Comparison of ENCODE assay signal across 29 mouse cellular contexts in the genomic region with DNA sequence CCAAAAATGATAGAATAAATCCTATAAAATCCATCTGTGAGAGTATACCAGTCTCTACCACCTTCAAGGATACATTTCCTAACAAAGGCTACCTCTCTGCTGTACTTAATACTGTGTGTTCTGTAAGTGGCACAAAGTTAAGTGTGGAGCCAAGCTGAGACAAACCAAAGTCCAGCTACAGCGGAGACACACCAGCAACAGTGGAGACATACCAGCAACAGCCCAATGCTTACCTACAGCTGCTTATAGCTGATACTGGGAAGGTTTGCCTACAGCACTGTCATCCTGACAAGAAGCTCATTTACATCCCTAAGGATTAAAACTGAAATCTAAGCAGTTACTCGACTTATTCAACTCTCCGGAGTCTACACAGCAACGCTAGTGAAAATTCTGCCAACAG. TPM values are rescaled to one million over a fixed set of nuclear protein-coding genes. Genes with fewer than 3 reads are reported as not detected.
DNase-seq lines count a peak whose midpoint lies in the region; ATAC-seq and TF ChIP-seq lines count a peak whose summit lies in the region.
"Had no signal": no experiment of that assay in that cellular context is flagged by ENCODE, and none has a peak within 500 bp of the region (broad histone marks: within the 10 kb centered on the region; RNA-seq: fewer than 3 reads in every experiment).

No protein-coding gene starts in this region.

- peaks cover 4% of the 10 kb centered on the region; the same call in 1 of the 2 replicates for H3K4me1 ChIP-seq in heart, embryonic 11.5 days (ENCODE audit: control insufficient read depth, insufficient read depth, low read length)
- H3K4me1 ChIP-seq in kidney, embryonic 15.5 days, result peaks cover 32% of the 10 kb centered on the region
- peaks cover 4% of the 10 kb centered on the region; the same call in 1 of the 2 replicates for H3K4me1 ChIP-seq in stomach, embryonic 16.5 days (ENCODE audit: control insufficient read depth, insufficient read depth, low read length)
- H3K4me1 ChIP-seq in stomach, postnatal 0 days (replicated peaks; ENCODE audit: control insufficient read depth, insufficient read depth), result no peaks in the 10 kb centered on the region
- H3K4me1 ChIP-seq: hindbrain, embryonic 12.5 days; neural tube, embryonic 15.5 days had no signal

- peaks cover 4% of the 10 kb centered on the region; the same call in 1 of the 2 replicates for H3K36me3 ChIP-seq in heart, embryonic 11.5 days (ENCODE audit: control insufficient read depth, insufficient read depth, low read length)
- H3K36me3 ChIP-seq in kidney, embryonic 15.5 days, result peaks cover 64% of the 10 kb centered on the region
- peaks cover 8% of the 10 kb centered on the region for H3K36me3 ChIP-seq in stomach, embryonic 16.5 days (ENCODE audit: control insufficient read depth, insufficient read depth, low read length)
- peaks cover 5% of the 10 kb centered on the region; the same call in 1 of the 2 replicates for H3K36me3 ChIP-seq in stomach, postnatal 0 days (ENCODE audit: control insufficient read depth, insufficient read depth, low read length)

- intact Hi-C loops in heart, postnatal 36 days (cut with DNase I), result loop anchor here (10.0 kb wide), 1 partner anchor 487 kb away; no protein-coding TSS in a partner anchor

- no peak for TF ChIP-seq EP300 in stomach, postnatal 0 days (optimal IDR thresholded peaks at IDR 0.05)

- no peak for DNase-seq in heart, postnatal 36 days
- no peak for DNase-seq in kidney, postnatal 4 days
- no peak for DNase-seq in stomach, postnatal 0 days (ENCODE audit: low spot score)
- no peak for DNase-seq in layer of hippocampus, adult 9-11 months
- DNase-seq: adrenal gland, adult 2 months; adrenal gland, postnatal 36 days; B cell, adult 2 months; cerebellum, adult 8-10 months; cerebellum, postnatal 25 days; kidney, postnatal 36 days; layer of hippocampus, postnatal 36 days; left cerebral cortex, postnatal 4 days; liver; lung, postnatal 4 days; midbrain, embryonic 14.5 days; retina, postnatal 1 day; right cerebral cortex, postnatal 14 days; thymus, postnatal 14 days had no signal

- peak overlapping the region; percentile 5; the same call in 1 of the 2 replicates for H3K27ac ChIP-seq in heart, embryonic 11.5 days (ENCODE audit: low read depth, low read length)
- 0 out of 2 replicates have a peak overlapping the region, but pooled peaks have one; percentile 15 for H3K27ac ChIP-seq in kidney, embryonic 15.5 days
- peak overlapping the region; percentile 62; the same call in 1 of the 2 replicates for H3K27ac ChIP-seq in stomach, embryonic 16.5 days (ENCODE audit: low read length)
- no peak overlapping the region for H3K27ac ChIP-seq in stomach, postnatal 0 days (replicated peaks)
- H3K27ac ChIP-seq: forebrain, embryonic 15.5 days; heart, embryonic 10.5 days; hindbrain, embryonic 12.5 days; hindbrain, postnatal 0 days; neural tube, embryonic 15.5 days had no signal

- no peaks in the 10 kb centered on the region for H3K9me3 ChIP-seq in heart, embryonic 11.5 days (replicated peaks; ENCODE audit: control insufficient read depth, low read length)
- H3K9me3 ChIP-seq in kidney, embryonic 15.5 days (replicated peaks), result no peaks in the 10 kb centered on the region
- no peaks in the 10 kb centered on the region for H3K9me3 ChIP-seq in stomach, embryonic 16.5 days (replicated peaks; ENCODE audit: control insufficient read depth, low read length)
- no peaks in the 10 kb centered on the region for H3K9me3 ChIP-seq in stomach, postnatal 0 days (ENCODE audit: control insufficient read depth, low read length)
- H3K9me3 ChIP-seq: forebrain, embryonic 15.5 days; heart, embryonic 10.5 days; hindbrain, embryonic 12.5 days; megakaryocyte, embryonic 14.5 days; neural tube, embryonic 15.5 days had no signal

- ATAC-seq in heart, embryonic 11.5 days (replicated peaks; ENCODE audit: insufficient number of reproducible peaks, low FRiP score, low TSS enrichment), result no peak
- ATAC-seq in kidney, embryonic 15.5 days (replicated peaks; ENCODE audit: low FRiP score), result no peak
- no peak for ATAC-seq in stomach, embryonic 16.5 days (ENCODE audit: insufficient read depth, low FRiP score)
- no peak for ATAC-seq in stomach, postnatal 0 days (ENCODE audit: low FRiP score, low TSS enrichment)
- ATAC-seq: activated CD4-positive, CD25-positive, alpha-beta regulatory T cell, adult 4 months; forebrain, embryonic 15.5 days; hindbrain, postnatal 0 days; intestine, postnatal 0 days had no signal

- no peak overlapping the region for H3K4me2 ChIP-seq in heart, embryonic 11.5 days
- H3K4me2 ChIP-seq in kidney, embryonic 15.5 days, result no peak overlapping the region
- H3K4me2 ChIP-seq in stomach, embryonic 16.5 days (ENCODE audit: low read depth, low read length), result no peak overlapping the region
- no peak overlapping the region for H3K4me2 ChIP-seq in stomach, postnatal 0 days (replicated peaks; ENCODE audit: low read depth)
- H3K4me2 ChIP-seq: forebrain, embryonic 15.5 days; hindbrain, embryonic 12.5 days; neural tube, embryonic 15.5 days had no signal

- H3K4me3 ChIP-seq in heart, embryonic 11.5 days (ENCODE audit: low read depth, low read length), result no peak overlapping the region
- no peak overlapping the region for H3K4me3 ChIP-seq in kidney, embryonic 15.5 days (replicated peaks)
- no peak overlapping the region for H3K4me3 ChIP-seq in stomach, embryonic 16.5 days (replicated peaks; ENCODE audit: low read length)
- no peak overlapping the region for H3K4me3 ChIP-seq in stomach, postnatal 0 days (ENCODE audit: low read depth, low read length)
- H3K4me3 ChIP-seq: forebrain, embryonic 15.5 days; heart, embryonic 10.5 days; hindbrain, embryonic 12.5 days; megakaryocyte, embryonic 14.5 days; neural tube, embryonic 15.5 days had no signal

- H3K9ac ChIP-seq in heart, embryonic 11.5 days (ENCODE audit: low read depth, low read length), result no peak overlapping the region
- no peak overlapping the region for H3K9ac ChIP-seq in kidney, embryonic 15.5 days
- no peak overlapping the region for H3K9ac ChIP-seq in stomach, embryonic 16.5 days (ENCODE audit: low read length)
- H3K9ac ChIP-seq in stomach, postnatal 0 days (ENCODE audit: low read length), result no peak overlapping the region
- H3K9ac ChIP-seq: forebrain, embryonic 15.5 days; hindbrain, embryonic 12.5 days; neural tube, embryonic 15.5 days had no signal

- H3K27me3 ChIP-seq in heart, embryonic 11.5 days (ENCODE audit: control insufficient read depth, insufficient read depth, low read length), result no peaks in the 10 kb centered on the region
- no peaks in the 10 kb centered on the region for H3K27me3 ChIP-seq in kidney, embryonic 15.5 days
- H3K27me3 ChIP-seq in stomach, embryonic 16.5 days (ENCODE audit: control insufficient read depth, insufficient read depth, low read length), result no peaks in the 10 kb centered on the region
- H3K27me3 ChIP-seq in stomach, postnatal 0 days (ENCODE audit: control insufficient read depth, insufficient read depth, low read length), result no peaks in the 10 kb centered on the region
- H3K27me3 ChIP-seq: forebrain, embryonic 15.5 days; hindbrain, embryonic 12.5 days; megakaryocyte, embryonic 14.5 days; neural tube, embryonic 15.5 days had no signal

- 74% methylated on average over 4 of the region's 4 CpGs for WGBS in heart, embryonic 11.5 days (ENCODE audit: insufficient replicate concordance)
- 53% methylated on average over 4 of the region's 4 CpGs for WGBS in kidney, embryonic 15.5 days
- 73% methylated on average over 4 of the region's 4 CpGs for WGBS in stomach, embryonic 16.5 days
- 57% methylated on average over 4 of the region's 4 CpGs for WGBS in stomach, postnatal 0 days

- no peak for TF ChIP-seq CTCF in stomach, postnatal 0 days (IDR thresholded peaks at IDR 0.05; ENCODE audit: low read depth)

RNA-seq across cellular contexts. Expression of a gene that starts 22.1 kb away (rescaled TPM):
- 163 and 173 TPM in 2 replicates for polyA plus RNA-seq in heart, embryonic 11.5 days (2014; fragmentation: Nextera tagmentation; extraction: Ambion mirVana)
- total RNA-seq in heart, postnatal 36 days (2021), result 10 to 100 TPM; 33.4 to 35.2 TPM
- 226 and 233 TPM in 2 replicates for polyA plus RNA-seq in kidney, embryonic 15.5 days (2015; fragmentation: Nextera tagmentation; extraction: Ambion mirVana)
- 179 and 197 TPM in 2 replicates for polyA plus RNA-seq in stomach, embryonic 16.5 days (2015; fragmentation: Nextera tagmentation; extraction: Ambion mirVana)
- polyA plus RNA-seq in stomach, postnatal 0 days (2015; fragmentation: Nextera tagmentation; extraction: Ambion mirVana), result 98.6 and 101 TPM in 2 replicates

RNA-seq across cellular contexts. Expression of a gene that starts 44.6 kb away (rescaled TPM):
- 4.5 and 5.8 TPM in 2 replicates for polyA plus RNA-seq in heart, embryonic 11.5 days (2014; fragmentation: Nextera tagmentation; extraction: Ambion mirVana)
- 1 to 10 TPM; 3.0 to 3.2 TPM for total RNA-seq in heart, postnatal 36 days (2021)
- polyA plus RNA-seq in kidney, embryonic 15.5 days (2015; fragmentation: Nextera tagmentation; extraction: Ambion mirVana), result 13.0 and 13.4 TPM in 2 replicates
- 9.5 and 10.6 TPM in 2 replicates for polyA plus RNA-seq in stomach, embryonic 16.5 days (2015; fragmentation: Nextera tagmentation; extraction: Ambion mirVana)
- polyA plus RNA-seq in stomach, postnatal 0 days (2015; fragmentation: Nextera tagmentation; extraction: Ambion mirVana), result 9.9 and 10.1 TPM in 2 replicates
